Mouse (Mus musculus): Measurements from ENCODE around the gene Ankrd61.

The Ankrd61 gene

DNA sequence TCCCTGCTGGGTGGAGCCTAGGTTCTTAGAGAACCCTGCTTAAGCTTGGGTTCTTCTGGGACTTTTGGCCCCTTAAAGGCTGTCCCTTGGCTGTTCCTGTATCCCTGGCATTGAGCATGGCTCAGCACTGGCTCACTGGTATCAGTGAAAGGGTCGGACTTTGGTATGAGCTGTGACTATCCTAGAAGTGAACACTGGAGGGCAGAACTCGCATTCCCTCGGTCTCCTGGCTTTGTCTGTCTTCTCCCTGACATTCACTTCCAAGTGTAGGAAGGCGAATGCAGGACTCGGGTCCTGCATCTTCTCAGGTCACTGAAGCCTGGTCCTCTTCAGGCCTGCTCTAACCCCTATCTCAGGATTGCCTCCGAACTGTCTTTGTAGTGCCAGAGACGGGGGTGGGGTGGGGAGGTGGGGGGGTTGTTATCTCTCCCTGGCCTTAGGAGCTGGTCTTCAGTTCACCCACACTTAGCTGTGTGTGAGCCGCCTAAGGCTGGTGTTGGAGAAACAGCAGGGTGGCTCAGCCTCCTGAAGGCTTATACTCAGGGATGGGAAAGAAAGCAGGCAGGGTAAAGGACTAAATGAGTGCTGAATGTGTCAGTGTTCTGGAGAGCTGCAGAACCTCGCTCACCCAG, 5.1 kb downstream of the Ankrd61 start:
- no peak for DNase-seq (ENCODE audit: low spot score)

DNA sequence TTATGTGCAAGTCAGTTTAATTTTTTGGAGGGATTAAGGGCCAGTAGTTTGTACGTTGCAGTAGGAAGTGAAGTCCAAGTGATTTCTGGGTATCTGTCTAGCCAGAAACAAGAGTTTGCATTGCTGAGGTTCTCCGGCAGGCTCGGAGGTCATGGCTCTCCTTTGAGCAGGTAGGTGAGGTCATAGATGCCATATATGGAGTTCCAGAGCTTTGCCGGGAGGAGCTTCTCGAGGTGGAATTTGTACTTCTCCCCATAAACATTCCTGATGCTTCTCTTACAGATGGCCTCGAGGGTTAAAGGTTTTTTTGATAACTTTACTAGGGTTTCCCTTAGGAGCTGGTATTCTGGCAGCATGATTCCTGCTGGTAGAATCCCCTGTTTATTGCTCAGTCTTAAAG, 6.7 kb downstream of the Ankrd61 start:
- DNase-seq (ENCODE audit: low spot score): no peak

DNA sequence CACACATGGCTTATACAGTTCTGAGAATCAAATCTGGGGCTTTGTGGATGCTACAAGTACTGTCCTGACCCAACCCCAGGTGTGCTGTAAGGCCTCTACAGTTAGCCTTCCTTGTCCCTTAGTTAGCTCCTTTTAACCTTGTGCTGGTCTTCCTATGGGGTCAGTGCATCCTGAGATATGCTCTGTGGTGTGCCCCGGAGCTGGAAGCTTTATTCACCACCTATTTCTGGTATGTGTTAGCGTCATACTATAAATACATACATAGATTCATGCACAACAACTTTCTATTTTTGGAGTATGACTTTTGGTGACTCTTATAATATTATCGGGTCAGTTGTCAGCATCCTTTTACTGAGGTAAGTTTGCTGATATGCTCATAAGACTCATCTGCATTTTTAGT, 12.2 kb downstream of the Ankrd61 start:
- DNase-seq (ENCODE audit: low spot score): no peak

DNA sequence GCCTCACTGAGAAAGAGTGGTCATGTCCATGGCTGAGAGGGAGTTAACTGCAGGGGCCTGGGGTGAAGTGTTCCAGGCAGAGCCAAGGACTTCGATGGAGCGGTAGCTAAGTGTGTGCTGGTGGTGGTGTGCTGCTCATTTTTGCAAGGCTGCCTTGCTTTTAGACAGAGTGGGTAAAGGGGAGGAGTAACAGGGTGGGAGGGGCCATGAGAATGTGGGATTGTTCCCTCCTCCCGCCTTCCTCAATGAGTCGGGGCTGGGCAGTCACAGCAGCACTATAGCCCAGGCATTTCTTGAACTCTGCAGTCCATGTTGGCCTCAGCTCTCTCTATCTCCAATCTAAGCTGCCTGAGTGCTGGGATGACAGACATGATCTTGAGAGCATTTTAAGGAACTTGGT, 22.9 kb downstream of the Ankrd61 start:
- DNase-seq (ENCODE audit: low spot score): no peak

DNA sequence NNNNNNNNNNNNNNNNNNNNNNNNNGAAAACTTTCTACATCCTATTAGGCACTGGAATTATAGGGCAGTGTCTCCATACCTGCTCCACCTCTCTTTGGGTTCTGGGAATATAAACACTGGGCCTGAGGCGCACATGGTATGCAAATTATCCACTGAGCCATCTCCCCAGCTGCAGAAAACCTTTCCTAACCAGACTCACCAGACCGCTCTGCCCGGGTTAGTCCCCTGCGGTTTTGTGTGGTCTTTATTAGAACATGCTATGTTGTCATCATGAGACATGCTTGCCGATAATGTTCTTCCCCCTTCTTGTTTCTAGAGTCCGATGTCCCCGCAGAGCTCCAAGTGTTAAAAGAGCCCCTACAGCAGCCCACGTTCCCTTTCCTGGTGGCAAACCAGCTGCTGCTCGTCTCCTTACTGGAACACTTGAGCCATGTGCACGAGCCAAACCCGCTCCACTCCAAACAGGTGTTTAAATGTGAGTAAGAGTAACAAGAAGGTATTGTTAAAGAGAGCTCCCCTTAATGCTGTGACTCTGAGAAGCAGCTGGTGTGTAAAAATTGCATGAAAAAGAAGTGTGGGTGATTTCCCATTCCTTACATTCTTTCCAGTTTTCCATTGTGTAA, 25.8 kb downstream of the Ankrd61 start:
- DNase-seq (ENCODE audit: low spot score): no peak
